Mouse (Mus musculus): ENCODE results near the gene Stk31.

DNA sequence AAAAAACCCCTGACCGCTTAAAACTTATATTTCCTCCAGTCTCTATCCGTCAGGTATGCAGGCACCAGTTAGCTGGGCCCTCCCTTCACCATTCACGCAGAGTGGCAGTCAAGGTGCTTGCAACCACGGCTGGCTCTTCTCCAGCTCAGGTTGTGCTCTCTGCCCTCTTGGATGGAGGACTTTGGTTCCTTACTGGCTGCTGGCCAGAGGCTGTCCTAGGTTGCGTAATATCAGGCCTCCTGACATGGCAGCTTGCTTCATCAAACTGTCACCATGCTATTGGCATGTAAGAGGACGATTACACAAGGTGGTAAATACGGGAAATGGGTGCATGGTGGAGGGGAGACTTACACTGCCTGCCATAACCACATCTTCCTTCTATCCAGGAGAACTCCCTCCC lies 45.6 kb upstream of the Stk31 start:
- TF ChIP-seq CTCF (IDR thresholded peaks at IDR 0.05; ENCODE audit: low read depth) (no peak), EP300 (IDR thresholded peaks at IDR 0.05; ENCODE audit: low read depth) (no peak)
